Mouse (Mus musculus) left cerebral cortex, adult 2 months (tissue): Measurements from ENCODE around the gene Nudt17. TPM values are rescaled to one million over a fixed set of nuclear protein-coding genes. Genes with fewer than 3 reads are reported as not detected.

Experiments used
- DNase-seq, 2 experiments: peaks; one replicate each; pipeline ENCODE4 v3.0.0; 2021 to 2022; ENCODE audit warnings: low spot score in 2 of 2, mixed read lengths in 1 of 2; ENCODE audit errors: extremely low spot score in 1 of 2
- H3K27ac ChIP-seq: fragments of 200-600 bp; 2 replicates; pipeline ENCODE4 v1.8.1; 2022
- H3K4me3 ChIP-seq: fragments of 200-600 bp; 2 replicates; pipeline ENCODE4 v1.8.1; 2022
- CTCF ChIP-seq: fragments of 200-600 bp; IDR thresholded peaks from 2 replicates; pipeline ENCODE4 v1.8.1; 2022; ENCODE audit warnings: antibody characterized with exemption, mild to moderate bottlenecking, moderate library complexity
- intact Hi-C: fragments of 180-260 bp; cut with DNase I; formaldehyde crosslinking; loops from one replicate; pipeline ENCODE4 v1.15.1; 2025
- total RNA-seq, 2 experiments: library from RNA; stranded (reverse); gene quantifications; 2 replicates each; pipeline ENCODE4 v1.2.3; 2021

Nudt17 gene
- total RNA-seq, 2 experiments from 2014 or later, result 8.7 to 10.4 TPM

DNA sequence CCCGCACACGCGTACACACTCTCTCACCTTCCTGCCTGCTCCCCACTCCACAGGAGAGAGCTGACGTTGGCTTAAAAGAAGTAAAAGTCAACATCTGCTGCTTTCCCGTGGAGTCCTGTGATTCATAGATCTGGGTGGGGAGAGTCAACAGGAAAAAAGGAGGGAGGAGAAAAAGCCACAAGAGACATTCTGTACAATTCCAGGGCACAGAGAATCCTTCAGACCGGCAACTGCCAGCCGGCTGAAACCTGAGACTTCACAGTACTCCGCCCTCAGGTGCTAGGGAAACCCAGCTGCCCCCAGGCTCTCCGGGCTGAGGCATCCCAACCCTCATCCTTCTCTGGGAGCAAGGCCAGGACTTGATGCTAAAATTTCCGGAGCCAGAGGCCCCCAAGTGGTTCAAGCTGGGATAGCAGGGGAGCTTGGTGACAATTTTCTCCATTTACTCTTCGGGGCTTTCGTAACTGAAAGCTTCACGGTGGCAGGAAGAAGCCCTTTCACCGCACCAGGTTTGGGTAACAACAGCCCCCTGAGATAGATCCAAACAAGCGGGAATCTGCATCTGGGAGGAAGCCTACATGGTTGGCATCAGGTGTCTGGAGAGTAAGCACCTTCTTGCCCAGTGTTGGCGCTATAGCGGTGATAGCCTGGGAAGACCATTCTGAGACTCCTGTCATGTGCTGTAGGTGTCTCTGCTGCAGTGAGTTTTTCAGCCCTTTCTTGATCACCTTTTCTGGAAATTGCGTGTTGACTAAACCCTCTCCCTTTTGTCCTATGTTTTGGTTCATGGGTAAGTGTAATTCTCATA lies 44.7 kb downstream of the Nudt17 start:
- H3K27ac ChIP-seq, result peak overlapping the region; percentile 34; the same call in 1 of the 2 replicates
- peak overlapping the region; percentile 39 for H3K4me3 ChIP-seq
- intact Hi-C loops, result no loop called here
- DNase-seq, result peak; percentile 82 to 89
- peak; percentile 87 for TF ChIP-seq CTCF

DNA sequence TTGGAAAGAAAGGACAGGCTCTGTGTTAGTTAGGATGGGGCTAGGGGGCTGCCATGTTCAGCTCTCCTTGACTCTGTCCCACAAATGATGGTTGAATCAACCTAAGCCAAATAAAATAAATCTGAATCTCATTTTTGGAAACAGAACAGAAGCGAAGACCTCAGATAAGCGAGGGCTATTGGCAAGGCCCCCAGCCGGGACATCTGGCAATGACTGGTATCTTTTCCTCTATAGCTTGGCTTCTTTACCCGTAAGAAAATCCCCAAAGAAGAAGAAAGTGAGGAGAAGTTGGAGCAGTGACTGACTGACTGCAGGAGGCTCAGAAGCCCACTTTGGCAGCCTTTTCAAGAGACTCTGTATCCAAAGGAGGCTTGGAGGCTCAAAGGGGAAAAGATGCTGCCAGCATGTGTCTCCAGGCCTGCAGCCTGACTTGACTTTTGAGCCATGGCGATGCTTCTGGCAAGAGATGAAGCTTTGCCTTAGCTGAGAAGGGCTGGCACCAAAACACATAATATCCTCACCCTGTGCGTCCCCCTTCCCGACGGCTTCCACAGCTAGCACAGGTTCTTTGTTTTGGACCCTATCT lies 45.5 kb downstream of the Nudt17 start:
- DNase-seq, result no peak
- Histone ChIP-seq H3K4me3 (no peak overlapping the region), H3K27ac (no peak overlapping the region; the same call in 1 of the 2 replicates)
- TF ChIP-seq CTCF, result no peak
- intact Hi-C loops, result no loop called here

DNA sequence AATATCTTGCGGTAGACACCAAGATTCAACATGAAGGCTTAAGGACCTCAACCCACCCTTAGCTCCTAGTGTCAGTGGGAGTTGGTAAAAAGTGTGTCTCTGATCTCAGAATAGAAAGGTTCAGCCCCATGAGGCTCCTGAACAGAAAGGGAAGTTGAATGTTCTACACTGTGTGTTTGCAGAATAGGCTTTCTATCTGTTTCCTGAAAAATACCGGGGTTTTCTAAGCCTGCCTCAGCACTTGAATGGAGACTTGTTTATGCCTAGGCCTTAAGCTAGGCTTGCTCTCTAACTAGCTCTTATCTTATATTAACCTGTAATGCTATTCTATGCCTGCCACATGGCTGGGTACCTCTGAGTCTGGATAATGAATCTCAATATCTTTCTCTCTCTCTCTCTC lies 47.5 kb downstream of the Nudt17 start:
- DNase-seq, result no peak
- Histone ChIP-seq H3K4me3 (no peak overlapping the region), H3K27ac (no peak overlapping the region)
- no peak for TF ChIP-seq CTCF
- intact Hi-C loops, result loop anchor here (2.0 kb wide), 1 partner anchor 16 kb away; the partner anchor contains the start of gene Itga10

Other genes with a start within 250 kb of the Nudt17 start
- 1 to 10 TPM; 1.7 to 1.8 TPM for gene Hfe2, start 183.4 kb downstream of the Nudt17 start, total RNA-seq
- 10 to 100 TPM; 22.4 to 28.2 TPM for gene Txnip, start 150.6 kb downstream of the Nudt17 start, total RNA-seq
- gene Gm16253, start 131.6 kb downstream of the Nudt17 start, total RNA-seq, result not detected
- 10 to 100 TPM; 26.6 to 28.1 TPM for gene Polr3gl, start 114.4 kb downstream of the Nudt17 start, total RNA-seq
- 10 to 100 TPM; 66.8 to 70.3 TPM for gene Ankrd34a, start 111.9 kb downstream of the Nudt17 start, total RNA-seq
- 10 to 100 TPM; 18.6 to 21.5 TPM for gene Lix1l, start 107.4 kb downstream of the Nudt17 start, total RNA-seq
- 10 to 100 TPM; 37.6 to 38.5 TPM for gene Rbm8a, start 78.6 kb downstream of the Nudt17 start, total RNA-seq
- gene Pex11b, start 73.2 kb downstream of the Nudt17 start, total RNA-seq, result 10 to 100 TPM; 53.0 to 56.3 TPM
- gene Gm42957, start 73.1 kb downstream of the Nudt17 start, total RNA-seq, result under 1 TPM; 0.41 to 0.68 TPM
- 1 to 10 TPM; 2.9 to 3.6 TPM for gene Itga10, start 63.0 kb downstream of the Nudt17 start, total RNA-seq
- 1 to 10 TPM; 8.3 to 9.5 TPM for gene Ankrd35, start 38.4 kb downstream of the Nudt17 start, total RNA-seq
- gene Pias3, start 12.2 kb downstream of the Nudt17 start, total RNA-seq, result 10 to 100 TPM; 23.6 to 30.3 TPM
- gene Polr3c, start 19.1 kb upstream of the Nudt17 start, total RNA-seq, result 10 to 100 TPM; 22.7 to 25.3 TPM
- gene Rnf115, start 19.1 kb upstream of the Nudt17 start, total RNA-seq, result 10 to 100 TPM; 58.3 to 61.9 TPM
- gene Pdzk1, start 120.7 kb upstream of the Nudt17 start, total RNA-seq, result under 1 TPM in 1 of 2 experiments, not detected in 1; 0.14 TPM
- not detected for gene Cd160, start 120.8 kb upstream of the Nudt17 start, total RNA-seq
- gene Gja5, start 196.1 kb upstream of the Nudt17 start, total RNA-seq, result under 1 TPM; 0.70 to 0.75 TPM
- 10 to 100 TPM; 40.7 to 42.8 TPM for gene Gpr89, start 196.8 kb upstream of the Nudt17 start, total RNA-seq
- gene Gja8, start 217.5 kb upstream of the Nudt17 start, total RNA-seq, result not detected